Mouse (Mus musculus) liver, adult 2 months (tissue): ENCODE measurements around the gene Zzz3. TPM values are rescaled to one million over a fixed set of nuclear protein-coding genes. Genes with fewer than 3 reads are reported as not detected.

Experiments used
- DNase-seq: peaks from one replicate; pipeline ENCODE4 v3.0.0-alpha.2; 2011; ENCODE audit warnings: low read depth, low spot score; ENCODE audit errors: extremely low read depth
- H3K27ac ChIP-seq: fragments of 200-500 bp; replicated peaks from 2 replicates; pipeline ENCODE4 v1.5.1; 2012; ENCODE audit warnings: low read depth, mild to moderate bottlenecking, control low read depth, inconsistent platforms, low read length; ENCODE audit not compliant: insufficient read depth
- H3K27me3 ChIP-seq: fragments of 200-500 bp; 2 replicates; pipeline ENCODE4 v1.6.1; 2012; ENCODE audit warnings: mild to moderate bottlenecking, moderate library complexity, low read length, inconsistent platforms; ENCODE audit not compliant: control insufficient read depth, insufficient read depth
- H3K36me3 ChIP-seq: fragments of 200-500 bp; 2 replicates; pipeline ENCODE4 v1.6.1; 2012; ENCODE audit warnings: low read length, inconsistent platforms; ENCODE audit not compliant: control insufficient read depth, insufficient read depth
- H3K4me1 ChIP-seq: fragments of 200-500 bp; 2 replicates; pipeline ENCODE4 v1.6.1; 2011; ENCODE audit warnings: low read length; ENCODE audit not compliant: control insufficient read depth, insufficient read depth
- H3K4me3 ChIP-seq: fragments of 200-500 bp; 2 replicates; pipeline ENCODE4 v1.5.1; 2011; ENCODE audit warnings: low read depth, mild to moderate bottlenecking, control low read depth, low read length, moderate library complexity; ENCODE audit not compliant: insufficient read depth
- H3K79me2 ChIP-seq: fragments of 200-500 bp; 2 replicates; pipeline ENCODE4 v1.6.1; 2012; ENCODE audit warnings: inconsistent platforms, mild to moderate bottlenecking, low read length, moderate library complexity; ENCODE audit not compliant: control insufficient read depth, insufficient read depth
- H3K9ac ChIP-seq: fragments of 200-500 bp; 2 replicates; pipeline ENCODE4 v1.6.1; 2012; ENCODE audit warnings: low read depth, mild to moderate bottlenecking, control low read depth, inconsistent platforms, low read length
- CTCF ChIP-seq: fragments of 200-500 bp; IDR thresholded peaks from 2 replicates; pipeline ENCODE4 v1.5.1; 2011; ENCODE audit warnings: low read depth, low read length, control low read depth
- POLR2A ChIP-seq: fragments of 200-500 bp; IDR thresholded peaks from 2 replicates; pipeline ENCODE4 v1.6.1; 2011; ENCODE audit warnings: low read length, control low read depth; ENCODE audit not compliant: insufficient read depth; ENCODE audit errors: extremely low read depth
- WGBS: fragments of 180-500 bp; shearing (Covaris S2); methylation state at CpG from one replicate; pipeline ENCODE4 v1.1.7; 2018; 5-methylcytosine and 5-hydroxymethylcytosine counted together
- polyA plus RNA-seq: library from polyadenylated mRNA; depleted of rRNA; stranded (reverse); fragments of >200 nt; gene quantifications from 2 replicates; pipeline ENCODE4 v1.2.3, GENCODE M21; 2012
- total RNA-seq: library from RNA; depleted of rRNA; stranded (reverse); fragments of >200 nt; gene quantifications from 2 replicates; pipeline ENCODE4 v1.2.3, GENCODE M21; 2014

Gene Zzz3
- total and polyA plus RNA-seq, 2 experiments: 10.2 to 17.6 TPM

GRCm38 (mm10) chr3:152397335-152397940 lies 2.2 kb downstream of the Zzz3 start:
- H3K4me1 ChIP-seq: peaks cover 18% of the 10 kb centered on the region
- DNase-seq: no peak
- 21% methylated on average over 9 of the region's 9 CpGs for WGBS
- TF ChIP-seq CTCF (no peak), POLR2A (no peak)
- H3K4me3 ChIP-seq: peak overlapping the region; percentile 90; the same call in 1 of the 2 replicates
- H3K79me2 ChIP-seq: peaks cover 15% of the 10 kb centered on the region; the same call in 1 of the 2 replicates
- H3K27ac ChIP-seq: no peak overlapping the region; the same call in 1 of the 2 replicates
- peaks cover 2% of the 10 kb centered on the region; the same call in 1 of the 2 replicates for H3K36me3 ChIP-seq
- no peaks in the 10 kb centered on the region for H3K27me3 ChIP-seq
- peak overlapping the region; percentile 95; the same call in 1 of the 2 replicates for H3K9ac ChIP-seq

DNA sequence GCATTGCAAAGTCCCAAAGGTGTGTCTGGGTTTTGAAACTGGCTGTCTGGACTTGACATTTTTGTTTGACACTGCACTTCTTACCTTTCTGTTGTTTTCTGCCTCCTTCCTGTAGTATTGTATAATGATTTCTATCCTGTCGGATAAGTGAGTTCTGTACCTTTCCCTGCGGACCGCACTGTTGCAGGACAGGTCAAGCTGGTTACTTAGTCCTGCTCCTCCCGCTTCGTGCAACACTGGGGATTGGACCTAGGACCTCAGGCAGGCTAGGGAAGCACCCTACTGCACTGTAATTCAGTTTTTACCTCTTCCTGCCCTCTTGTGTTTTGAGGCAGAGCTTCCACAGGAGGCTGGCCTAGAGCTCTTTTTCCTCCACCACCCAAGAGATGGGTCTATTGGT lies 5.2 kb downstream of the Zzz3 start:
- Histone ChIP-seq H3K4me3 (no peak overlapping the region), H3K79me2 (peaks cover 24% of the 10 kb centered on the region), H3K9ac (no peak overlapping the region), H3K27me3 (no peaks in the 10 kb centered on the region), H3K27ac (peak overlapping the region; percentile 33), H3K4me1 (peaks cover 36% of the 10 kb centered on the region), H3K36me3 (no peaks in the 10 kb centered on the region)
- TF ChIP-seq CTCF (no peak), POLR2A (no peak)
- DNase-seq: peak; percentile 64
- WGBS: 25% methylated on average over 5 of the region's 5 CpGs

- 92% methylated on average over 3 of the region's 3 CpGs for WGBS
- H3K4me3 ChIP-seq: no peak overlapping the region
- no peak overlapping the region for H3K9ac ChIP-seq
- H3K36me3 ChIP-seq: no peaks in the 10 kb centered on the region
- peaks cover 25% of the 10 kb centered on the region for H3K79me2 ChIP-seq
- peaks cover 38% of the 10 kb centered on the region for H3K4me1 ChIP-seq
- no peaks in the 10 kb centered on the region for H3K27me3 ChIP-seq
- no peak for DNase-seq
- TF ChIP-seq POLR2A: no peak
- no peak for TF ChIP-seq CTCF
- H3K27ac ChIP-seq: no peak overlapping the region; the same call in 1 of the 2 replicates
Measured at GRCm38 (mm10) chr3:152400875-152401274, 5.6 kb downstream of the Zzz3 start.

- Histone ChIP-seq H3K27me3 (no peaks in the 10 kb centered on the region), H3K27ac (no peak overlapping the region; the same call in 1 of the 2 replicates), H3K79me2 (peaks cover 26% of the 10 kb centered on the region), H3K36me3 (no peaks in the 10 kb centered on the region), H3K4me1 (peaks cover 40% of the 10 kb centered on the region), H3K4me3 (no peak overlapping the region), H3K9ac (no peak overlapping the region)
- peak; percentile 70 for DNase-seq
- WGBS: 42% methylated on average over 7 of the region's 7 CpGs
- TF ChIP-seq CTCF (no peak), POLR2A (no peak)
Measured at GRCm38 (mm10) chr3:152401964-152402670, 6.8 kb downstream of the Zzz3 start.

GRCm38 (mm10) chr3:152402671-152403066 lies 7.4 kb downstream of the Zzz3 start:
- Histone ChIP-seq H3K79me2 (peaks cover 28% of the 10 kb centered on the region), H3K27ac (no peak overlapping the region; the same call in 1 of the 2 replicates), H3K27me3 (no peaks in the 10 kb centered on the region), H3K9ac (0 out of 2 replicates have a peak overlapping the region, but pooled peaks have one; percentile 15), H3K4me1 (peaks cover 41% of the 10 kb centered on the region), H3K36me3 (no peaks in the 10 kb centered on the region), H3K4me3 (no peak overlapping the region)
- WGBS: 65% methylated on average over 3 of the region's 3 CpGs
- no peak for TF ChIP-seq POLR2A
- TF ChIP-seq CTCF: no peak
- DNase-seq: no peak
